Mouse (Mus musculus): ENCODE results near the gene Spryd3.

DNA sequence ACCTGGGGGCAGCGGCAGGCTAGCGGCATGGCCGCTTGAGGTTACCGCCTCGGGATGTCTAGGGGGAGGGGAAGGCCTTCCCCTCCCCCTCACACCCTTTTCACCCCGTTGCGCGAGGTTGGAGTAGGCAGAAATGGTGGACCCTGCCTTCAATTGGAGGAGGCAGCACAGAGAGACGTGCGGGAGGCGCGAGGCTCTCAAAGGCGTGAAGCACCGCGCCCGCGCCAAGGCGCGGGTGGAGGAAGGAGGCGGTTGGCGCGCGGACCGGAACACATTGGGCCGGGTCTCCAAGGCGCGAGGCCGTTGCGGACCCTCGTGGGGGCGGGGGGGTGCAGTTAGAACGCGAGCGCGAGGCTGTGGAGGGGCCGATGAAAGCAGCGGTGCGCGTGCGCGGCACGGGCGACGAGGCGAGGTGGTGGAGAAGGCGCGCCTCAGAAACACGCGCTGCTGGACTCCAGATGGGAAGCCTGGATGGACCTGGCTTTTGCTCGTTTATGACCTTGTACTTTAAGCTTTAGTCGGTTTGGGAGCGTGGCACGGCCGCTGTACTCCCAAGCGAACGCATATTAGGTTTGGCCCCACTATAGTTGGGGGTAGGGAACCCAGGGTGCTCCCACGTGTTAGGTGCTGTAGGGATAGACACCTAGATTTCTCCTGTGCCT lies 61.8 kb downstream of the Spryd3 start:
- no peak for TF ChIP-seq CTCF (IDR thresholded peaks at IDR 0.05 in 2 of 3, conservative IDR thresholded peaks at IDR 0.05 in 1 of 3; ENCODE audit: control insufficient read depth in 1 of 3, insufficient read depth in 1 of 3, low read depth in 2 of 3, low read length in 3 of 3, poor library complexity in 1 of 3, severe bottlenecking in 1 of 3)
- TF ChIP-seq BHLHE40 (IDR thresholded peaks at IDR 0.05; ENCODE audit: borderline replicate concordance, low read depth, low read length): peak; percentile 25; the same call in 1 of the 2 replicates
- TF ChIP-seq CHD1 (IDR thresholded peaks at IDR 0.05; ENCODE audit: low read depth, low read length): peak; percentile 47; the same call in 1 of the 2 replicates
- peak in 1 of 2 experiments; percentile 51; a peak in 2 of 4 replicates for TF ChIP-seq EP300 (IDR thresholded peaks at IDR 0.05; ENCODE audit: low read depth in 1 of 2, low read length in 2 of 2)
- peak; percentile 96 for TF ChIP-seq MAX (IDR thresholded peaks at IDR 0.05; ENCODE audit: low read length)
- peak; percentile 89 for TF ChIP-seq CHD2 (IDR thresholded peaks at IDR 0.05; ENCODE audit: low read length)
- peak; percentile 99 for TF ChIP-seq MXI1 (IDR thresholded peaks at IDR 0.05; ENCODE audit: low read depth, low read length)
- TF ChIP-seq TAL1 (IDR thresholded peaks at IDR 0.05; ENCODE audit: low read length): no peak
- peak in 1 of 2 experiments; percentile 32; a peak in 3 of 4 replicates for TF ChIP-seq POLR2A (IDR thresholded peaks at IDR 0.05; ENCODE audit: control insufficient read depth in 1 of 2, insufficient read depth in 1 of 2, low read depth in 1 of 2, low read length in 2 of 2, poor library complexity in 1 of 2)
- peak; percentile 87 for TF ChIP-seq SIN3A (IDR thresholded peaks at IDR 0.05; ENCODE audit: low read length)
- no peak for TF ChIP-seq GATA1 (IDR thresholded peaks at IDR 0.05; ENCODE audit: low read depth, low read length)
- TF ChIP-seq NELFE (IDR thresholded peaks at IDR 0.05; ENCODE audit: low read depth, low read length): peak; percentile 64
- TF ChIP-seq MYC (IDR thresholded peaks at IDR 0.05; ENCODE audit: low read depth, low read length): peak; percentile 100
- TF ChIP-seq POLR2AphosphoS5 (IDR thresholded peaks at IDR 0.05; ENCODE audit: borderline replicate concordance, low read depth, low read length): no peak
